Mouse (Mus musculus): ENCODE data around the gene Ttc30a2. TPM values are rescaled to one million over a fixed set of nuclear protein-coding genes. Genes with fewer than 3 reads are reported as not detected.
"Not testable (repeated sequence)": the region's sequence is repeated elsewhere in the genome, so short reads cannot be mapped to it uniquely, and the experiment has no call there.

The Ttc30a2 gene
- 0.12 and 0.17 TPM in 2 replicates for polyA plus RNA-seq (2012; rRNA removed)

DNA sequence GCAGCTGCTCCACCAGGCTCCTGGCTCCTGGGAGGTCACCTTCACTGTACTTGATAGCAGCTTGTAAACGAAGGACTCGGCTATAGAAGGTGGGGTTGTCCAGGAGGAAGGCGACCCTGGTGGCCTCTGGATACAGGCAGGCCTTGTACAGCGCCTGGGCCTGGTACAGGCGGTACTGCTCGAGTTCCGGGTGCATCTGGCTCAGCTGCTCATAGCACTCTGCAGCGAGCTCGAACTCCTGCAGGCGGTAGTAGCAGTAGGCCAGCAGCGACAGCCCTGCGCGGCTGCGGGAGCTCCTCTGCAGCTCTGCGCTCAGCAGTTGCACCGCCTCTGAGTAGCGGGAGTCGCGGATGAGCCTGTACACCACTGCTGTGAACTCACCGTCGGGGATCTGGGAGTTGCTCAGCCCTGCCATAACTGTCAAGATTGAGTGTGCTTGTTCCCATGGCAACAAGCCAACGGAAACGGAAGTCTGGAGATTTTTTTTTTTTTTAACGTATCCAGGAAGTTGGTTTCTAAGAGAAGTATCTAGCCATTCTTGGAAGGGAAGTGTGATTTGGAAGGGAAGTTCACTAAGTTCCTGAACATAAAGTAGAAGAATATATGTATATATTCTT is at the start of gene Ttc30a2:
Gene Ttc30a2, minus strand, starts transcription at position 419 of the 617 bp plus-strand sequence.
- not testable (repeated sequence) for DNase-seq (ENCODE audit: low spot score)

DNA sequence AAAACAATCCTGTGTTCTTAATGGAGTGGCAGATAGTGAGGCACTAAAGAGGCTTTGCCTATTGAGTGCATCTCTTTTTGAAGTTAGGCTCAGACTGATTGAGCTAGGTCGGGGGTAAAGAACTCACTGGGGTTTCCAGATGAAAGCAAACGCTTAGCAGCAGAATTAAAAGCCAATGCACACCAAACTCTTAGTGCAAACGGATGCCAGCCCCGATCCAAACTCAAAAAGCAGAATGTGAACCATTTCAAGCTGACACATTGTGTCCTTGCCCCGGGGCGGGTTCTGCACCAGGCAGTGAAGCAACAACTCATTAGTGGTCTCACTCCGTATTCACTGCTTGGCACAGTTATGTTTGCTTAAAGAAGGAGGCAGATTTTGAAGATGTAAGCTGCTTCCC is 38.9 kb upstream of the Ttc30a2 start:
- DNase-seq (ENCODE audit: low spot score): no peak

DNA sequence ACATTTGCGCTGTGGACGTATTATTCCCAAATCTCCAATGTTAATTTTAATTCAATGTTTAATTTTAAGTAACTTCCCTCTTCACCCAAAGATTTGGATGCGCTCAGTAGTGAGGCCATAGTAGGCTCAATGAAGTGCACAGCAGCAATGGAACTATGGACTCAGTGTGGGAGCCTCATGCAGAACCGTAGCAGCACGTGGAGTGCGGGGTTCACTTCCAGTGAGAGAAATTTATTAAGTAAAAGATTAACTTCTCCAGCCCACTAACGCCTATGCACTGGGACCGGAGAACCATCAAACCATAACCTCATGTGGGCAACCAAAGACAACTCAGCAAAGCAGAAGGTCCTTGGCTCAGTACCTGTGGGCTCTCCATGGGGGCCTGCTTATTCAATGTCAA is 38.2 kb upstream of the Ttc30a2 start:
- no peak for DNase-seq (ENCODE audit: low spot score)

DNA sequence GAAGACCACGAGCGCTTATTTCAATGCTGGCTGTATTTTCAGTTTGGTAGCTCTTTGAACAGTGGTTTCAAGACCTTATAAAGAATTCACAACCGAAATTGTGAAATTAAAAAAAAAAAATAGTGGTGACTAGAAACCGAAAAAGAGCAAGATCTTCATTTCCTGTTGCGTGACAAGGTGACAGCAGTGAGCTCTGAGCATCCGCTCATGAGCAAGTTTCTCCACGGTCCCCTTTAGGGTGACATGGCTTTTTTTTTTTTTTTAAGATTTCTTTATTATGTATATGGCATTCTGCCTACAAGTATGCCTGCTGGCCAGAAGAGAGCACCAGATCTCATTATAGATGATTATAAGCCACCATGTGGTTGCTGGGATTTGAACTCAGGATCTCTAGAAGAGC is 37.5 kb upstream of the Ttc30a2 start:
- DNase-seq (ENCODE audit: low spot score): no peak

DNA sequence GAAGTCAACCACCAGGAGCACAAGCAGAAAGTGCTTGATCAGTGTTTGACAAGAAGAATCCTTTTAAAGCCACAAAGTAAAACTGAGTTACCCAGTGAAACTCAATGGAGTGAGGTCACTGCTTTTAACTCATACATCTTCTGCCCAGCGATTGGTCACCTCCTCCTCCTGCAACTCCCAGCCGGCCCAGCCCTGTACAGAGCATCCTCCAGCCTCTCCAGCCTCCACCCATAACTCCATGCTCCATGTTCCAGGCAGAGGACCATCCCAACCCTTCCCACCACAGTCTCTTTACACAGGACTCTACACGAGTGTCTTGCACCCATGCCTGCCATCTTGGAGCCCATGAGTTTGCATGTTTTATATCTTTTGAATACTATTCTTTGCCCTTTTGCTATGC is 36.7 kb upstream of the Ttc30a2 start:
- DNase-seq (ENCODE audit: low spot score): no peak

DNA sequence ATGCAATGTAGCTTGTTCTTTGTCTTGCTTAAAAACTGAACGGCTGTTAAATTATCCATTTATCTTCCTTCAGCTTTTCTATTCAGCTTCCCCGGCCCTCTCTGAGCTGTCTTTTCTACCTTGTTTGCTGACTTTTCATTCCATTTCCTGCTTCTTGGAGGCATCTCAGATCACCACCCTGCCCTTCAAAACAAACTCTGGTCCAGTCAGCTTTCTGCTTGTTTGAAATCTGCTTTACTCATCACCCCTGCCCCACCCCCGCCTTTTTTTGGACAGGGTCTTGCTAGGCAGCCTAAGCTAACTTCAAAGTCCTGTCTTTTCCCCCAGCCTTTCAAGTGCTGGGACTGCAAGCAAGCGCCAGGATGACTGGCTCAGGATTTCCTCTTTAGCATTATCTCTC is 28.2 kb upstream of the Ttc30a2 start:
- DNase-seq (ENCODE audit: low spot score): no peak

DNA sequence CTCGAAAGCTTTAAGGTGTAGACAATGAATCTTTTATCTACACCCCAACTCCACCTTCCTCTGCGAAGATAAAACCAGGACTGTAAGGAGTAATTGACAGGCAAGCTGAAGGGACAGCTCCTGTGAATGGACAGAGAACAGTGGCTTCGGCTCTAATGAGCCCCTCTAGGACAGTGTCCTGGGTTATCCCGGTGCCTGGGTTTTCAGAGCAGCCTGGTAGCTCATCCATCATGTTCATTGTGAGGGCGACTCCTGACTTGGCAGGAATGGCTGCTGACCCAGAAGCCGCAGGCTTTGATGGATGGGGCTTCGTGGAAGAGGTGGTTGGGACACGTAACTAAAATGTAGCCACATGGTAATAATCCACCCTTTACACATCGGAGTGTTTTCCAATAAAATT is 24.9 kb upstream of the Ttc30a2 start:
- DNase-seq (ENCODE audit: low spot score): no peak

DNA sequence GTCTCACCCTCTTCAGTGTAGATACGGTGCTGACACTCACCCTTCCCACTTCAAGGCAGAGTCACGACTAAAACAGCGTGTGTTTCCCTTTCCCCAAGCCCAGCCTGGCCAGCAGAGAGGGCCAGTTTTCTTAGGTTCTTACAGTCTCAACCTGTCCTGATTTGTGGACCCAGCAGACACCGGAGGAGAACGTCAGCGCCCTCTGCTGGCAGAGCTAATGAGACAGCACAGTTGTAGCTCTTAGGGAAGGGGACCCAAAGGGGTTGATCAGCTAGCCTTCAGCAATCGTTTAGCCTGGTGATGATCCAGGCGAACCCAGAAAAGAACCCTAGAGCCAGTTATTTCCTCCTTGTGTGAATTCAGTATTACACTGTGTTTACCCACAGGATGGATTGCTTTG is 23.4 kb upstream of the Ttc30a2 start:
- peak; percentile 61 for DNase-seq (ENCODE audit: low spot score)

DNA sequence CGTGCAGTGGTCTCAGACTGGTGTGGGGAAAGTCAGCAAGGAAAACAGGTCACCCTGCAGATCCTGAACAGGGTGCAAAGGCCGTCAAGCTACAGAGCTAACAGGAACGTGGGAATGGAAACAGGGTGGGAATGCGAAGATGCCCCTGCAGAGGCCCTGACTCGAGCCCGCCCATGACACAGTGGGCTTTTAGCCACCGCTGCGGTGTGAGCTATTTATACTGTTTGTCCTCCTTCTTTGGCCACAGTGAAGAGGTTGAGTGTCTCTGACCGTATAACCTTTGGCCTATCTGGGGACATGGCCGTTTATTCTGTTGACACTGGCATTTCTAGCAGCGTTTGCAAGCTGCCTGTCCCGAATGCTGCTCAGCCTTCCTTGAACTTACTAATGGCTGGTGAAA is 21.7 kb upstream of the Ttc30a2 start:
- no peak for DNase-seq (ENCODE audit: low spot score)

DNA sequence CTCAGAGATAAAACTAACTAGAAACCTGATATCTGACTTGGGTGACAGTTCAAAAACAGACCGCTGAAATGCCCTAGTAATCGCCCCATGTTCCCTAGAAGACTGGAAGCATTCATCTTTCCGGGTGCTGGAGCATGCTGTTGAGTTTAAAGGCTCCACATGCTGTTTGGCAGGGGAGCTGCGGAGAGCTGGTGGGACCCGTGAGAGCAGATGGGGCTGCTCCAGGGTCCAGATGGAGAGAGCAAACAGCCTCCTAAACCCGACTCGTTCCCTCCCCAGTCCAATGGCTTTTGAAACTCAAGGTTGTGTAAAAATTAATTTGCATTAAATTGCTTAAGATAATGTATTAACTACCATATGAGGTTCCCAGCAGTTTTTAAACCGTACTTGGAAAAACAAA is 20.7 kb upstream of the Ttc30a2 start:
- no peak for DNase-seq (ENCODE audit: low spot score)

DNA sequence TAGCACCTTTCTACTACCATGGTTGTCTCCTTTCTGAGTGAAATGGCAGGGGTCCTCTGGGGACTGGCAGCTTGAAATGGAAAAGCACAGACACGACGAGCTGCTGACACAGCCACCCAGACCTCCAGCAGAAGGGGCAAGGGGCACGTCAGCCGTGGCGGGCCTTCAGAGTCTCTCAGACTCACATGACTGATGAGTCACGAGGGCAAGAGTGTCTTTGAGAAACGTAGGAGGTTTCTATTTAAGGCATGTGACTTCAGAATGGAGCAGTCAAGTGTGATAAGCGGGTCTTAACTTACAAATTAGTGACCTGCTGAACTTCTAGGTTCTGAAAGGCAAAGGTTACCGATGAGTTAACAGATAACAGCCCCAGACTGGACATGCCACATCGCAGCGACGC is 19.8 kb upstream of the Ttc30a2 start:
- DNase-seq (ENCODE audit: low spot score): no peak

DNA sequence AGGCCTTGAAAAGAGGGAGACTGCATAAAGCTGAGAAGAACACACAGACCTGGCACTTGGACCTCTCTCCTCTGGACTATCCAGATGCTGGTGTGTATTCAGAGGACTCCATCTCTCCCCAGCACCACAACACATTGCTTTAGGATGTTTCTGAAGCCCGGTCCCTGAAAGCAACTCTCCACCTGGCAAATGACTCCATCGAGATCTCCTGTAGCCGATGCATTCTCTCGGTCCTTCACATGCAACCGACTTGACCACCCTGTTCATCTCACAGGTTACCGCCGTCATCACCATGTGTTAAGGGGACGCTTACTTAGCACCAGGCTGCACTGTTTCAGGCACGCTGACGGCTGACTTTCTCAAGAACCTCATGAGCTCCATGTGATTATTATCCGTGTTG is 16.9 kb upstream of the Ttc30a2 start:
- no peak for DNase-seq (ENCODE audit: low spot score)

DNA sequence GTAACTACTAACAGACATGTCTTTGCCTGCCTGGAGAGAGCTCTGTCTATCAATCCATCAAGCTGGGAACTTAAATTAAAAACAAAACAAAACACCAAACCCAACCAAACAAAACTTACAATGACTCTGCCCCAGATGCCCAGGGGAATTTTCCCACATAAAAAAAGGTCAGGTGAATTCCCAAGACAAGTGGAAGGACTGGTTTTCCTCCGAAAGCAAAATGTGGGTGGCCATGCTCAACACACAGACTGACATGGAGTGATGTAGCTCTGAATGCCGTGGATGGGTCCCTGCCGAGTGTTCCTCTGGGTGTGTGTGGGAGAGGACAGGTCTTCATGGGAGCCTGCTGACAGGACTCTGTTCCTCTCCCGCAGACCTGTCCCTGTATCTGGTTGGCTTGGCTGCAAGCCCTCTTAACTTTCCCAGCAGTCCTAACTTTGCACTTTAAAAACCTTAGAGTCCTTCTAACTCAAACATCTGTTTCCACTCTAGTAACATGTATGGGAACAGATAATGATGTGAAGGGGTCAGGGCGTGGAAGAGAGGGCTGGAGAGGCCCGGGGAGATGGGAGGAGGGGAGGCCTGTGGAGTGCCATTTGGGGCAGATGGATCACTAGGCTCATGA is 13.7 kb upstream of the Ttc30a2 start:
- no peak for DNase-seq (ENCODE audit: low spot score)

DNA sequence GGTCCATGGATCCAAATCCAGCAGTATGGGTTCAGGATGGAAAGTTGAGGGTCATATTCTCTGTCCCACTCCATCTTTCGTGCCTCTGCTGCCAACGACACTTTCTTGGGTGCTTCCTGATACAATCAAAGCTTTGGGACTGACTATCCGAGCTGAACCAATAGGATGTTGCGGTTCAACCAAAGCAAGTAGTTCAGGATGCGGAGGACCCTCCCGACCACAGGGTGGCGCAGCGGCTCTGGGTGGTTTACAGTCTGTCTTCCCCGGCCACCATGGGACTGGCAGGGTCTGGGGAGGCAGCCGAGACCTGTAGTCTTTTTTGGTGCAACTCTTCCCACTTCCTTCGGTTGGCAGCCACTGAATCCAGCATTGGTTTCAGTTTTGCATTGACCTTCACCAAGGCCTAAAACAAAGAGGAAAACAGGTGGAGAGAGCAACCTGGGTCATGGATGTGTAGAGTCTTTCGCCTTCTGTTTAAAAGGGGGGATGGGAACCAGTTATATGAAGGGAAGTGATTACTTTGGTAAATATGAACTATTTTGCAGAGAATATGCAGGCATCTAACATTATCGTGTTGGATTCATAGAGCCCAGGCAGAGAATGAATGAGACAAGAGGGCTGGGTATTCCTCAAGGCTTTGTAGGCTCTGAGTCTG is 13.0 kb upstream of the Ttc30a2 start:
- peak; percentile 27 for DNase-seq (ENCODE audit: low spot score)

DNA sequence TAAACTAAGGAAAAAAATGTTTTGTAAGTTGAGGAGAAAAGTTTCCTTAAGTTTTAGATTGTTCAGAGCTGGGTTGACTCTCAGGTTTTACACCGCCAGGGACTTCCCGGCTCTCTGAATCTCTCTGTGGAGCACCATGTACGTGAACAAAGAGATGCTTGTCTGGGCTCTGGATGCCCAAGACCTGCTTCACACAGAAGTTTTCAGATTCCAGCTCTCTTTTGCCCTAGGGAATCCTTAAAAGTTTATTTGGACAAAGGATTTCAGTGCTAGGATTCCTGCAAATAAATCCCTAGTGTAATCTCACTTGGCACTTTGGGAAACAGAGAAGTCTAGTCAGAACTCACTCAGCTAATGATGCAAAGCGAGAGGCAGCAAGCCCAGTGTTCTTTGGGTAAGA is 11.7 kb upstream of the Ttc30a2 start:
- no peak for DNase-seq (ENCODE audit: low spot score)

DNA sequence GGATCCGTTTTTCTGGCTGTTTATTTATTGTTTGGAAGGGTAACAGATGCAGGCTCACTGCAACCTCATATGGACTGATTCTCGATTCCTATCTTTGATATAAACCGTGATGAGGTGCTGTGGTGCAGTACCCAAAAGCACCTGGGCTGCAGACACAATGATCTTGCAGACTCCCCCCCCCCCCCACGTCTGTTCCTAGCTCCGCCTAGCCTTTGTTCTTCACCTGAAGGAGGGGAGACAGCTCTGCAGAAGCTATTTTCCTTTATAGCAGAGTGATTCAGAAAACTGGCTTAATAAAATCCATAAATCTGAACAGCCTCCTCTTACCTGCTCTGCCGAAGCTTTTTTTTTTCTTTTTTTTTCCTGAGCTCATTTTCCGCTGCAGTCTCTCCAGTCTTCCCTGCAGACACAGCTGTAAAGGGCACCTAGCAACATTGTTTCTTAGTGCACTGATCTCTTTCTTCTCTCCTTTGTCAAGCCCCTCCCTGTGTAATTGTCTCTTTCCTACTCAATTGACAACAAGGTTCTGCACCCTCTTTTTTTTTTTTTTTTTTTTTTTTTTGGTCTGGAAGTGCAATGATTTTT is 10.9 kb upstream of the Ttc30a2 start:
- DNase-seq (ENCODE audit: low spot score): no peak

DNA sequence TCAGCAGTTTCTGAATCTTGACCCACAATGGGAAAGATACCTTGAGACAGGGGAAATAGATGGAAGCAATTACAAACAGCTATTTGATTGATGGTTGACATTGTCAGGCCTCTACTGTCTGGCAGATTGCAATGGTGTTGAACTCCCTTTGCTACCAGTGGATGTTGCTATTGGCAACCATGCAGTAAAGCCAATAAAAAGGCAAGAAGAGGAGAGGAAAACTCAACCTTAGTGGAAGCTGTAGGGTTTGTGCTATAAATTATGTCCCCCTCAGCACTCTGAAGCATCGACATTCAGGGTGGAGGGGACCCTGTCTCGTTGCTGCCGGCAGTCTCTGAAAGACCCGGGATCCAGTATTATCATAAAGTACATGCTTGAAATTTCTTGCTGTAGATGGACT is 10.4 kb upstream of the Ttc30a2 start:
- no peak for DNase-seq (ENCODE audit: low spot score)

DNA sequence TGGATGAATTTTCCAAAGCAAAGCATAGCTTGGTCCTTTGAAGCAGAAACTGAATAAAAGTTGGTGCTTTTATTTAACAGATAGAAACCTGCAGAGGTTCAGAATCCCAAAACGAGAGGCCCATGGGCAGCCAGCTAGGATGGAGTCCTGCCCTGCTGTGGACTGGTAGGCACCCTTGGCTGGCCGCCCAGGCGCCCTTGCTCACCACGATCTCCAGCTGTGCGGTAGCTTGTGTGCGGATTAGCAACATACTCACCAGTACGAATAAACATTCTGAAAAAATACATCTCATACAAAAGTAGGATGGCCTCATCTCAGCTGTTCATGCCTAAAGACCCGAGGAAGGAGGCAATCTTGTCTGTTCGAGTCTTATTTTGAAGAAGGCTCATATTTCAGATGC is 9.8 kb upstream of the Ttc30a2 start:
- DNase-seq (ENCODE audit: low spot score): no peak

DNA sequence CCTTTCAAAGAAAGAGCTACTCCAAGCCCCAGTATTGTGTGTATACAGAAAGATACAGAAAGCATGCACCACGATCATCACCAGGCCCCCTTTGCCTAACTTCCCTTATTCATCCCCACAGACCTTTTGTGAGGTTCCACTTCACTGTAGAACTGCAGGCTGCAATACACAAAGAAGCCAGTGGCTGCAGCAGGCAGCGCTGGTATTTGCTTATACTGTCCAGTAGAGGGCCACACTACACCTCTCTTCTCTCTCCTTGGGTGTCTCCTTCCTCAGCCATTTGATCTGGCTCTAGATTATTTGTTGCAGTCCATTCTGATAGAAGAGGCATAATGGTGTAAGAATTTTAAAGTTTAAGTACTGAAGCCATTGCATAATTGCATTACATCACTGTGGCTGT is 7.2 kb upstream of the Ttc30a2 start:
- DNase-seq (ENCODE audit: low spot score): no peak

DNA sequence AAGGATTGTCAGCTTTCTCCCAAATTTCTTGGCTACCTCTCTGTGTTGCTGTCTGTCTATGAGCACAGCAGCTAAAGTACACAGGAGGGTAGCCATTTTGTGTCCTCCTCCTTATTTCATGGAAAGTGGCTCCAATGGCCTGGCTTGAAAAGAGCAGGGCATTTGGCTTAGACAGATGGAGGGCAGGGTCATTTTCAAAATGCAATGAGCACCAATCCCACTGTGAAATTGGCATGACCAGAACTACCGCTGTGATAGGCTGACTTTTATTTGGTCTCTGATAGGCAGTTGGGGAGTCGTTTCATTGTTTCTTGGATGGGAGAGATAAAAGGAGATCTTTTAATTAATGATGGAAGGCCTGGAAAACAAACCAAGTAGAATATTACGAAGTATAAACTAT is 5.9 kb upstream of the Ttc30a2 start:
- no peak for DNase-seq (ENCODE audit: low spot score)

DNA sequence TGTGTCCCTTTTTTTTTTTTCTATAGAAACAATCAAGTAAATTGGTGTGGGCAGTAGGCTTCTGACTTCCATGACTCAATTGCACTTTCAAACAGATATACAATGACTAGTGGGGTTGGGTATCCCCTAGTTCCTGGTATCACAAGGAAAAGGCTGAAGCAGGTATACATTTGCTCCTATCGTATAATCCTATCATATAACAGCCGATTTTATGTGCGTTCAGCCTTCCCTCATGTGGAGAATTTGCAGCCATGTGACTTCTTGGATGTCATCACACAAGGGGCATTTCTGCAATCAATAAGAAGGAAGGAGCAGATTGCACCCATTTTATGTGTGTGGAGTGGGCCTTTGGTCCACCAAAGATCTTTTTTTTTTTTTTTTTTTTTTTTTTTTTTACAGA is 5.1 kb upstream of the Ttc30a2 start:
- no peak for DNase-seq (ENCODE audit: low spot score)

DNA sequence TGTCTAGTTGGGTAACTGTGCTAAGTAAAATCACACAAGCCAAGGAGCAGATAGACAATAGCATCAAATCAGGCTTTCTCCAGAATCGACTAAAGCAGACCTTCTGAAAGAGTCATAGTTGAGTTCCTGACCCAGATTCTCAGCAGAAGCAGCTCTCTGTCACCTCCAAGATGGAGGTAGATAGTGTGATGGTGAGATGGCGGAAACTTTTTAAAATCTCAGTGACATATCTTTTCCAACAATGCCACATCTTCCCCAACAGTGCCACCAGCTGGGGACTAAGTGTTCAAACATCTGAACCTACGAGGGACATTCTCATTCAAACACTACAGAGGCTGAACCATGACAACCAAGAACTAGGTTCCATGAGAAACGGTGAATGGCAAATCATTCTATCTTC is 4.7 kb upstream of the Ttc30a2 start:
- no peak for DNase-seq (ENCODE audit: low spot score)

DNA sequence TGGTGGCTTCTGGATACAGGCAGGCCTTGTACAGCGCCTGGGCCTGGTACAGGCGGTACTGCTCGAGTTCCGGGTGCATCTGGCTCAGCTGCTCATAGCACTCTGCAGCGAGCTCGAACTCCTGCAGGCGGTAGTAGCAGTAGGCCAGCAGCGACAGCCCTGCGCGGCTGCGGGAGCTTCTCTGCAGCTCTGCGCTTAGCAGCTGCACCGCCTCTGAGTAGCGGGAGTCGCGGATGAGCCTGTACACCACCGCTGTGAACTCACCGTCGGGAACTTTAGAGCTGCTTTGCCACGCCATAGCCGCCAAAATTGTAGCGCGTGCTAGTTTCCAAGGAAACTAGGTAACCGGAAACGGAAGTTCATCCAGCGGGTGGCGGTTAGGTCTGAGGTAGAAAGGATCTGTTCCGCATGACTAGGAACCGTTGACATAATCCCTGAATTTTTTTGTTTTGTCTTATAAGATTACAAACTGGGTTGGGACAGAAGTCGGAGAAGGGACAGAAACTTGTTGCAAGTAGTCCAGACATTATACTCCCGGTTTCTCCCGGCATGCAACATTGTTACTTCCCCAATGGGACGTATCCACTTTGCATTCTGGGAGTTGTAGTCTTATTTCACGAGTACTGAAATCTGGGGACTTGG is 3.6 kb upstream of the Ttc30a2 start, which contains the start of gene Ttc30a1:
Gene Ttc30a1, minus strand, starts transcription at position 528 of the 642 bp plus-strand sequence.
- DNase-seq (ENCODE audit: low spot score): peak; percentile 46

All from urinary bladder, adult 2 months (tissue).